Mouse (Mus musculus) intestine, embryonic 15.5 days (tissue): ENCODE measurements at regions not wholly inside any gene's neighbourhood (a gene's known extent, or its start where the extent isn't known, plus 50 kb on each side); places are given as distances from the start of the nearest gene placed in this dataset.
A peak's percentile ranks its signal among the peaks of the same experiment; 100 is the strongest.

Experiments
- ATAC-seq: fragments of 200-750 bp; cut with Nextera tagmentation; 2 replicates; pipeline ENCODE4 v1.8.0; 2017; ENCODE audit warnings: moderate TSS enrichment, moderate library complexity
- H3K27ac ChIP-seq: fragments of 300-500 bp; sonication (generic); 2 replicates; pipeline ENCODE4 v1.5.1; 2015; ENCODE audit warnings: mild to moderate bottlenecking, inconsistent platforms
- H3K27me3 ChIP-seq: fragments of 300-500 bp; sonication (generic); replicated peaks from 2 replicates; pipeline ENCODE4 v1.6.1; 2015; ENCODE audit warnings: inconsistent platforms
- H3K36me3 ChIP-seq: fragments of 300-500 bp; sonication (generic); 2 replicates; pipeline ENCODE4 v1.6.1; 2015; ENCODE audit warnings: inconsistent platforms
- H3K4me1 ChIP-seq: fragments of 300-500 bp; sonication (generic); replicated peaks from 2 replicates; pipeline ENCODE4 v1.6.1; 2015; ENCODE audit warnings: inconsistent platforms
- H3K4me2 ChIP-seq: fragments of 300-500 bp; sonication (generic); replicated peaks from 2 replicates; pipeline ENCODE4 v1.6.1; 2015; ENCODE audit warnings: mild to moderate bottlenecking, inconsistent platforms
- H3K4me3 ChIP-seq: fragments of 300-500 bp; sonication (generic); replicated peaks from 2 replicates; pipeline ENCODE4 v1.5.1; 2015; ENCODE audit warnings: inconsistent platforms
- H3K9ac ChIP-seq: fragments of 300-500 bp; sonication (generic); 2 replicates; pipeline ENCODE4 v1.6.1; 2015; ENCODE audit warnings: inconsistent platforms
- H3K9me3 ChIP-seq: fragments of 300-500 bp; sonication (generic); 2 replicates; pipeline ENCODE4 v1.6.1; 2016; ENCODE audit warnings: inconsistent platforms
- WGBS: fragments of 180-500 bp; shearing (Covaris S2); methylation state at CpG from one replicate; pipeline ENCODE4 v1.1.7; 2015; 5-methylcytosine and 5-hydroxymethylcytosine counted together

DNA sequence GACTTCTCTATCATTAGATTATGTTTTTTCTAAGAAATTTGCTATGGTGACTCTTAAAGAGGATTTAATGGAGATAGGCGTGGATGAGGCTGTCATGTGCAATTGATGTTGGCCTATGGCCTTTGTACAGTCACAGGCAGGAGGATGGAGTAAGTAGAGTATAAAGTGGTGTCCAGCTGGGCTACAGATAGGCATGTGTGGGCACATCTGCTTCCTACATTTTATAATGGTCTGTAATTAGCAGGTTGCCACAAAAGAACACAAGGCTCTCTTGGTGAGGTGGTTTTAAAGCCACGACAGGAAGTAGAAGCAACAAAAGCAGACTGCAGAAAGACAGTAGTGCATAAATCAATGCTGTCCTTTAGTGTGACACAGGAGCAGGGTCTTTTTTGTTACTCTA, 1391.6 kb upstream of the A1bg start:
- H3K27ac ChIP-seq = no peak overlapping the region
- H3K27me3 ChIP-seq = no peaks in the 10 kb centered on the region
- no peaks in the 10 kb centered on the region for H3K4me1 ChIP-seq
- H3K36me3 ChIP-seq = no peaks in the 10 kb centered on the region
- H3K4me3 ChIP-seq = no peak overlapping the region
- no peak overlapping the region for H3K9ac ChIP-seq
- 64% methylated on average over 2 of the region's 2 CpGs for WGBS
- H3K4me2 ChIP-seq = no peak overlapping the region
- no peak for ATAC-seq
- H3K9me3 ChIP-seq = no peaks in the 10 kb centered on the region

DNA sequence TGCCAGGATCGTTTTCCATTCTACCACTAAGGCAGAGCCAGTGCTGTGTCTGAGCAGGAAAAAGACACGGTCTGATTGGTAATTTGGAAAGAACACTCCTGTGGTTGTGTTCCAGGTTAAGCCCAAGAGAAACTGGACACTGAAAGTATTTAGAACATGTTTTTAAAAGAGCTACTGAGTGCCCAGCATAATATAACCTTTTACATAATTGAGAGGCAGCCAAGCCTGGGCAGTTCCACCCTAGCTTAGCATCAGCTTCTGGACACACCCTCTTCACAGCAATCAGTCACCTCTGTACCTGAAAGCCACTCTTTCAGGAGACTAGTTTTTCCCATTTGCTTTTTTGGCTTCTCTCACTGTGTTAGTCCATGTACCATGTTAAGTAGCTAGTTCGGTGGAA, 1379.4 kb upstream of the A1bg start:
- Histone ChIP-seq H3K4me1 (no peaks in the 10 kb centered on the region), H3K27me3 (no peaks in the 10 kb centered on the region), H3K4me2 (no peak overlapping the region), H3K27ac (no peak overlapping the region), H3K9me3 (no peaks in the 10 kb centered on the region), H3K4me3 (no peak overlapping the region), H3K9ac (no peak overlapping the region), H3K36me3 (no peaks in the 10 kb centered on the region)
- no peak for ATAC-seq
- 84% methylated on average over 3 of the region's 3 CpGs for WGBS

DNA sequence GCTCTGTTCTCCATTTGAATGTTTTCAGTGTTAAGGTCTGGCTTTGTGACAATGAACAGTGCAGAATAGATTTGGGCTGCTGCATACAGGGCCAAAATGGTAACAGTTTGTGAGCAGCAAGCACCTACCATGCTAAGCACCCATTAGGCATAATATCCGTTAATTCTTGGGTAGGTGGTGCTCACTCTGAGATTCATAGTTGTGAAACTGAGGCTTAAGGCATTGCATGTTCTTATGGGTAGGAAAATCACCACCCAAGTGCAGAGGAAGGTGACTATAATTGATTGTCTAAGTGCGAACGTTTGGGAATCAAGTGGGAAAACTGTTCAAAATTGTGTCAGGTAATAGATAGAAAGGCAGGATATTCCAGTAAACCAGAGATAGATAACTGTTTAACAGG, 1378.8 kb upstream of the A1bg start:
- Histone ChIP-seq H3K4me2 (no peak overlapping the region), H3K4me3 (no peak overlapping the region), H3K4me1 (no peaks in the 10 kb centered on the region), H3K27ac (no peak overlapping the region), H3K9ac (no peak overlapping the region), H3K36me3 (no peaks in the 10 kb centered on the region), H3K27me3 (no peaks in the 10 kb centered on the region), H3K9me3 (no peaks in the 10 kb centered on the region)
- ATAC-seq = no peak
- WGBS = 90% methylated on average over 3 of the region's 3 CpGs

DNA sequence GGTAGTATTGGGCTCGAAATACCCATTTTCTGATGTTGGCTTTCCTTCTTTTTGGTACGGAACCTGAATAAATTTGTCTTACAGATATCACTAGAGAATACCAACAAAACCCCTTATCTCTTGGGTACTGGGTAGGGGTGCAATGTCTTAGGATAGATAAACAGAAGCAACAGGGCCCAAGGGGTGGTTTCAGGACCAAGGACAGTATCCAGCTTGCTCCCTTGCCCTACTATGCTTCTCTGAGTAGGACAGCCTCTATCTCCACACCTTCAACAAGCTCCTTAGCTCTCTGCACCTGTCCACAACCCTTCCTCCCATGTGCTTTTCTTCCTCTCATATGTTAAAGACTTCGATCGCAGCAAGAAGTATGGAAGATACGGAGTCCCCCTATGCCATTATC, 1374.3 kb upstream of the A1bg start:
- Histone ChIP-seq H3K4me2 (no peak overlapping the region), H3K4me1 (peaks cover 5% of the 10 kb centered on the region), H3K36me3 (no peaks in the 10 kb centered on the region), H3K9me3 (no peaks in the 10 kb centered on the region), H3K4me3 (no peak overlapping the region), H3K27ac (no peak overlapping the region), H3K27me3 (no peaks in the 10 kb centered on the region), H3K9ac (no peak overlapping the region)
- ATAC-seq = no peak
- 91% methylated on average over 5 of the region's 5 CpGs for WGBS

DNA sequence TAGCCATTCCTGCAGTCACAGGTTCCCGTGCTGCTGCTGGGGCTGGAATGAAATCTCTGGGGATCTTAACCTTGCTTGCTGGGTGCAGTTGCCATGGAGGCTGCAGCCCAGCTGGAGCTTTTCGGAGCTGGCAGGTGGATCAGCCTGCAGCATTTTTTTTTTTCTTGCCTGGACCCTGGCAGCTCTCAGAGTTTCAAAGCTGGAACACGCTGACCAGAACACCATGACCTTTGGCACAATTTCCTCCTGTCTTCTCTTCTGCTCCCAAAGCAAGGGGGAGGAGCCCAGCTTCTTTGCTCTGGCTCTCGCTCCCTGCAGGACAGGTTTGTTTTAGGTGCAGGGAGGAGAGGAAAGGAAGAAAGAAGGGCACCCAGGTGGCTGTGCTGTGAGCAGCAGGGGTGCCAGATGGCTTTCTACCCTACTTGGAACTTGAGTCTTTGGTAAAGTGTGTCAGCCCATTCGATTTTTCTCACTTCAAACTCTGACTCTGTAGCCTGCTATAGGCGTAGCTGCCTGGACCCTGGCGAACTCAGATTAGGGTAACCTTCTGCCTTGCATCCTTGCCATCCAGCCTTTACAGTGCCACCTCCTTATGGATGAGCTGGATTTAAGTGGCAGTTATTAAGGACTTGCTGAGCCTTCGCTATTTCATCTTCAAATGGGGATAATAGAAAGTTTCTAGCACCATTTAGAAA, 1372.6 kb upstream of the A1bg start:
- Histone ChIP-seq H3K27ac (no peak overlapping the region), H3K27me3 (no peaks in the 10 kb centered on the region), H3K9ac (no peak overlapping the region), H3K4me1 (peaks cover 5% of the 10 kb centered on the region), H3K4me2 (peak overlapping the region; percentile 27; the same call in 1 of the 2 replicates), H3K9me3 (no peaks in the 10 kb centered on the region), H3K4me3 (no peak overlapping the region), H3K36me3 (no peaks in the 10 kb centered on the region)
- 38% methylated on average over 8 of the region's 8 CpGs for WGBS
- ATAC-seq = peak; percentile 78

DNA sequence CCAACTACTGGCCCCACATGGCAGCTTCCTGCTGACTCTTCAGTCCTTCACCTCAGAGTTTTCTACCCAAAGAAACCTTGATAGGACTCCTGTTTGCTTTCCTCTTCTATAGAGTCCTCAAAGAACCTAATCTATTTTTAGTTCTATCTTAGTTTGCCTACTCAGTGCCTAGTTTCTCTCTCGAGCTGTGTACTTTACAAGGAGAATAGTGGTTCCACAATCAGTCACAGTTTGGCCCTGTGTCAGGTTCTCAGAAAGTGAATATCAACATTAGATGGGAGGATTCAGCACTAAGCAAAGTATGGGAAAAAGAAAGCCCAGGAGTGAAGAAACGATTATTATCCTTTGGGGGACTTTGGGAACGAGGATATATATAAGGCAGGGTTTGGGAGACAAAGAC, 1372.0 kb upstream of the A1bg start:
- Histone ChIP-seq H3K27ac (no peak overlapping the region), H3K9ac (no peak overlapping the region), H3K4me3 (no peak overlapping the region), H3K36me3 (no peaks in the 10 kb centered on the region), H3K27me3 (no peaks in the 10 kb centered on the region), H3K9me3 (no peaks in the 10 kb centered on the region), H3K4me1 (peaks cover 5% of the 10 kb centered on the region), H3K4me2 (no peak overlapping the region)
- ATAC-seq = no peak
- 24% methylated on average over 3 of the region's 3 CpGs for WGBS

DNA sequence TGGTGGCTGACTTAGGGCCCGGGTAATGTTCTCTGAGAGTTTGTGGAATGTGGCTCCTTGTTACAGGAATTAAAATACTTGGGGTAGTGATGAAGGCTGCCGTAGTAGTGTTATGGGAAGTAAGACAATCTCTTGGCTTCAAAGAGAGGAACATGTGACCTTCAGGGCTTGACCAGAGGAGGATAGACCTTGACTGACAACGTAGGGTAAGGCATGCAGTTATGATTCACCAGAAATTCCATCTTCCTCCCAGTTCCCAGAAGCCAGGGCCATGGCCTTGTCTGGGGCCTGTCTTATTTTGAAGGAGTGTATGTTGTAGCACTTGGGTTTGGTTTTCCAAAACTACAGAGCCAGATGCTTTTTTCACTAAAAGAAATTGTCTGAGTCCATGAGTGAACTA, 1370.1 kb upstream of the A1bg start:
- no peak overlapping the region for H3K4me3 ChIP-seq
- no peaks in the 10 kb centered on the region for H3K9me3 ChIP-seq
- H3K4me1 ChIP-seq = peaks cover 5% of the 10 kb centered on the region
- no peaks in the 10 kb centered on the region for H3K36me3 ChIP-seq
- no peaks in the 10 kb centered on the region for H3K27me3 ChIP-seq
- WGBS = 80% methylated on average over 3 of the region's 3 CpGs
- no peak overlapping the region for H3K9ac ChIP-seq
- ATAC-seq = no peak
- no peak overlapping the region for H3K27ac ChIP-seq
- H3K4me2 ChIP-seq = no peak overlapping the region

DNA sequence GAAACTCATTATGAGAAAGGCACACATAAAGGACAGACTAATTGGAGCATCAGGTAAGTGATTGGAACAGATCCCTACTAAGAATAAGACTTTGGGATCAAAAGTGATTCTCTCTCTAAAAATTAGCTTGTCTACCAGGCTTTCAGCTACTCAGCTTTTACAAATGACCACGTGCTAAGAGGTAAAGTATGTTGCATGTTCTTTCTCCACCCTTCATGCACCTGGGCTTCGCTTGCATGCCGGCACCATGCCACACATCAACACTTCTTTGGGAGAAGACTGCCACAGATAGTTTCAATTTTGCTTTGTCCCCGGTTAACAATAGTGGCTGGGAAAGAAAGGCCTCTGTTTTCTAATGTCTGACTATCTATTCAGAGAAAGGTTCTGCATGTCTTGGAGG, 1367.9 kb upstream of the A1bg start:
- ATAC-seq = no peak
- H3K4me2 ChIP-seq = no peak overlapping the region
- no peak overlapping the region for H3K27ac ChIP-seq
- H3K4me1 ChIP-seq = peaks cover 5% of the 10 kb centered on the region
- no peaks in the 10 kb centered on the region for H3K9me3 ChIP-seq
- H3K27me3 ChIP-seq = no peaks in the 10 kb centered on the region
- no peak overlapping the region for H3K4me3 ChIP-seq
- H3K36me3 ChIP-seq = no peaks in the 10 kb centered on the region
- H3K9ac ChIP-seq = no peak overlapping the region
- WGBS = 91% methylated on average over 4 of the region's 4 CpGs

DNA sequence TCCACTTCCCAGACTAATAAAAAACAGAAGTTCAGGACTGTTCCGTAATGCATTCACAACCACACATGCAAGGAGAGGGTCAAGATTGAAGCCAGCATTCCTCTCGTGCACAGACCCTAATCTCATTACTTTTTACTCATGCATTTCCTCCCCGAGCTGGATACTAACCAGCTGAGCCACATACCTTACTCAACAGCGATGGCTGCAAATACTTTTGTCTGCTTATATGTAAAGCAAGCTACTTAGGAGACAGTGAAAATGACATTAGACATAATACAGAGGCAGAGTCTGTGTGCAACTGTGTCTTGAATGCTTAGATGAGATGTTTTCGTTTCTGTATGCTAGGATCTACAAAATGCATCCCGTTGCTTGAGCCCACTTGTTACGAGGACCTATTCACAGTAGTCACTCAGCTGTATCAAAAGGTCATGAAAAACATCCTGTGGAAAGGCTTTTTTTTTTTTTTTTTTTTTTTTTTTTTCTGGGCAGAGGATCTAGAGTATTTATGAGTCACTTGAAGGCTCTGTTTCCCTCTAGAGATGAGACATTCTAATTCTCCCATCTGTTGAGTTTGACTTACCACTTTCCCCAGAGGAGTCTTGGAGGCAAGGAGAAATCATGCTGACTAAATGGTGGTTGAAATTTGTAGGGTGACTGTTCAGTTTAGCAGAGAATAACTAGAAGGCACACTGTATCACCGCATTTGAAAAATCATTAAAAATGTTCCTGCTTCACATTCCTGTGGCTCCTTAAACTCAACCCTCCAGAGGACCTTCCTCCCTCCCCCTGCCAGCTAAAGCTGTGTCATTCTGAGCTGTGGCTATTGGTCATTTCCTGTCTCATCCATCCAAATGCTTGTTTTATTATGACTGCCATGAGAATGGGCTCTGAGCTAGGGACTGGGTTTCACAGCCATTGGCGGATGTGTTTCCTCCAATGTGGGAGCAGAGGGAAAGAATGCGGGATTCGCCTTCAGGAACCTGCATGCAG, 1364.1 kb upstream of the A1bg start:
- Histone ChIP-seq H3K9ac (no peak overlapping the region), H3K9me3 (no peaks in the 10 kb centered on the region), H3K27me3 (no peaks in the 10 kb centered on the region), H3K4me3 (no peak overlapping the region), H3K4me1 (peaks cover 11% of the 10 kb centered on the region; the same call in 1 of the 2 replicates), H3K4me2 (no peak overlapping the region), H3K27ac (no peak overlapping the region), H3K36me3 (no peaks in the 10 kb centered on the region)
- ATAC-seq = no peak
- 49% methylated on average over 11 of the region's 11 CpGs for WGBS

DNA sequence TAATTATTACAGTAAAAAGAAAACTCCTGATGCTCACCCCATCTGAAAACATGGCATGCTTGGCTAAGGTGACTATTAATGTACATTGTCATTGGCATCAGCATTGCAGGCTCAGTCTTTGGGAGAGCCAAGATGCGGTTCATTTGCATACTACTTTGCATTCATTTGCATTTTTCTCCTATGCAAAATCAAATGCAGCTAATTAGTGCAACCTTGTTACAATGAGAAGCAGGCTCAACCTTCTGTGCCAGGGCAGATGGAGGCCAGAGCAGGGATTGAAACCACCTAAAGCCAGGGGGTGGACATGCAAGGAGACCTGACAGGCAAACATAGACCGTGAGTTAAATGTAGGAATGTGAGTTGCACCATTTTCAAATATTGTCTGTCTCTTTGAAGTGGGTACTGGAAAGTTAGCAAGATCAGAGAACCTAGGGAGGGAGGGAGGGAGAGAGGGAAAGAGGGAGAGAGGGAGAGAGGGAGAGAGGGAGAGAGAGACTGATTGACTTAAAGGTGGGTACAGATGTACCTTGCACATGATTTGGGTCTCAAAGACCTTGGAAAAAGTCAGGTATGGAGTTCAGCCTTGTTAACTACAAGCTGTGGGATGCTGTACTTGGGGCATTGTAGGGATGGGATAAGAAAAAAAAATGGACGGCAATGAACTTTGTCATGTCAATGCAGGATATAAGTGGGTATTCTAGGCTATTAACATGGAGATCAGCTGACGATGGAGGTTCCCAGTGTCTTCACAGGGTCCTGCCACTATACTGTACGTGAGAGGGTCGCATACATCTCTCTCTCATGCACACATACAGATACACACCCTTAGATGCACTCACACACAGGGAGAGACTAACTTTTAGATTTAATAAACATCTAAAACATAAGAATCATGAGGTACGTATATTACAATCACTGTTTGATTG, 1362.1 kb upstream of the A1bg start:
- Histone ChIP-seq H3K27ac (no peak overlapping the region), H3K27me3 (no peaks in the 10 kb centered on the region), H3K36me3 (no peaks in the 10 kb centered on the region), H3K4me3 (no peak overlapping the region), H3K9me3 (no peaks in the 10 kb centered on the region), H3K4me1 (peaks cover 11% of the 10 kb centered on the region; the same call in 1 of the 2 replicates), H3K9ac (no peak overlapping the region), H3K4me2 (no peak overlapping the region)
- WGBS = 93% methylated on average over 7 of the region's 7 CpGs
- ATAC-seq = no peak

DNA sequence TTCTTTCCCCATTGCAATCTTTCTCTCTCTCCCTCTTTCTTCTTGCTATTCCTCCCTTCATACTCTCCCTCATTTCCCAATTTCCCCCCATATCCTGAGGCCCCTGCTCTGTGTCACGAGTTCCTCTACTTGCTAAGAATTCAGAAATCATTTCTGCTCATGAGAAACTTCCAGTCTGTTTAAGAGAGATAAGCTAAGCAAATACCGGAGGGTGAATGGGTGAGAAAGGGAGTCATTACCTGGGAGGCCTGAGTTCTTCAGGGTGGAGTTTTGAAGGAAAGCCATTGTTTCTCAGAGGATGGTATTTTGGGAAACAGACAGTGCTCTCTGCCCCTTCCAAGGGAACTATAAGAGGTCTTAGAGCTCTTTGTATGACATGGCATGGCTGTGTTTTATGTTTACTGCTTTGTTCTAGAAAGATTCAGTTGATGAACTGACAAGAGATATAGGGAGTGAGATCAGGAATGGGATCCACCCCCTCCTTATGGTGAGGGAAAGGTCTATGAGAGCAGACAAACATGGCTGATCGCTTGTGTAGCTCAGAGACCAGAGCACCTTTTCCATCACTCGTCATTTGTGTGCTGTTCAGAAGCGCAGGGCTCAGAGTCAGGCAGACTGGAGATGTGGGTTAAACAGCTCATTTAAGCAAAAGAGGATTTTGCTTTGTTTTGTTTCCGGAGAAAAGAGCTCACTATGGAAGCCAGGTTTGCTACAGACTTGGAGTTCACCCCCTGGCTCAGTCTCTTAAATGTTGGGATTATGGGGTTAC, 1361.0 kb upstream of the A1bg start:
- WGBS = 60% methylated on average over 6 of the region's 6 CpGs
- Histone ChIP-seq H3K27ac (no peak overlapping the region), H3K4me2 (no peak overlapping the region), H3K9ac (no peak overlapping the region), H3K36me3 (no peaks in the 10 kb centered on the region), H3K9me3 (no peaks in the 10 kb centered on the region), H3K4me3 (no peak overlapping the region), H3K4me1 (peaks cover 11% of the 10 kb centered on the region; the same call in 1 of the 2 replicates), H3K27me3 (no peaks in the 10 kb centered on the region)
- ATAC-seq = peak; percentile 56; the same call in 1 of the 2 replicates
